Mouse (Mus musculus) cerebellum, postnatal 14 days (tissue): ENCODE data around the gene Casc3.

Experiments used
- DNase-seq, 2 experiments: peaks; one replicate each; pipeline ENCODE4 v3.0.0; 2021; ENCODE audit warnings: mixed read lengths in 2 of 2

The Casc3 gene

DNA sequence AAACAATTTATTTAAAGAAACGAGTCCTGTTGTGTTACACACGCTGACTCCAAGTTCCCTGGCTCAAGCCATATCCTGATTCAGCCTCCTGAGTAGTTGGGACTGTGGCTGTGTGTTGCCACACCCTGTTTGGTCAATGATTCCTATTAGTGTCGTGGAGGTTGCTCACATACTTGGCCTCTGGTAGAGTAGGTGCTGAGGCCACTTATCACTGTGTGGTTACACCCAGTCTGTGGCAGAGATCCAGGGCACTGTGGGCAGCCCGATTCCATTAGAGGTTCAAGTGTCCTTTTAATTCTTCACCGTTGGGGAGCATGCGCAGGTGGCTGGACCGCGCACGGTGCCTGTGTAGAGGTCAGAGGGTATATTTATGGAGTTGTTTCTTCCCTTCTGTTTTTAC lies 69.2 kb downstream of the Casc3 start:
- no peak for DNase-seq

DNA sequence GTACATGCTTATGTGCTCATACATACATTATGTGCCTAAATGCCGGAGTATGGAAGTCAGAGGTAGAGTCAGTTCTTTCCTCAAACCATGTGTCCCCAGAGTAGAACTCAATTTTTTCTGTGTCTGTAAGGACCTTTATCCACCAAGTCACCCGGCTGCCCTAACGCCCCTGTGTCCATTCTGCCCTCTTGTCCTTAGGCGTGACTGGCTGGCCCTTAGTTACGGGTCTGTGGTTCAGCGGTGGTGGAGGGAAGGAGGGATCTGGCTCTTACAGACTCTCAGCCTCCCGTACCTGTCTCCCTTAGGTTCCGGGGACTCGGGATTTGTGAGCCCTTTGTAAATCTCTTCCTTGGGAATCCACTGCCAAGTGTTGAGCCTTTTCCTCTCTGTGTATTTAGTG lies 72.3 kb downstream of the Casc3 start:
- no peak for DNase-seq
